Mouse (Mus musculus) neural tube, embryonic 14.5 days (tissue): Measurements from ENCODE around the gene Antxr1. TPM values are rescaled to one million over a fixed set of nuclear protein-coding genes. Genes with fewer than 3 reads are reported as not detected.
A peak's percentile ranks its signal among the peaks of the same experiment; 100 is the strongest.

Source experiments
- ATAC-seq: fragments of 200-750 bp; cut with Nextera tagmentation; 2 replicates; pipeline ENCODE4 v1.8.0; 2017; ENCODE audit warnings: low read depth, mild to moderate bottlenecking, moderate TSS enrichment, moderate library complexity
- H3K27ac ChIP-seq: fragments of 300-500 bp; sonication (generic); 2 replicates; pipeline ENCODE4 v1.5.1; 2014; ENCODE audit warnings: low read depth, mild to moderate bottlenecking, control low read depth, low read length, moderate library complexity, mixed read lengths
- H3K27me3 ChIP-seq: fragments of 300-500 bp; sonication (generic); 2 replicates; pipeline ENCODE4 v1.6.1; 2014; ENCODE audit warnings: low read length; ENCODE audit not compliant: control insufficient read depth, insufficient read depth
- H3K36me3 ChIP-seq: fragments of 300-500 bp; sonication (generic); 2 replicates; pipeline ENCODE4 v1.6.1; 2014; ENCODE audit warnings: low read length, mixed read lengths; ENCODE audit not compliant: control insufficient read depth, insufficient read depth
- H3K4me1 ChIP-seq: fragments of 300-500 bp; sonication (generic); 2 replicates; pipeline ENCODE4 v1.6.1; 2014; ENCODE audit warnings: low read length; ENCODE audit not compliant: control insufficient read depth, insufficient read depth
- H3K4me2 ChIP-seq: fragments of 300-500 bp; sonication (generic); 2 replicates; pipeline ENCODE4 v1.6.1; 2014; ENCODE audit warnings: mild to moderate bottlenecking, low read depth, low read length, control low read depth
- H3K4me3 ChIP-seq: fragments of 300-500 bp; sonication (generic); 2 replicates; pipeline ENCODE4 v1.5.1; 2014; ENCODE audit warnings: low read depth, low read length, control low read depth, mixed read lengths
- H3K9ac ChIP-seq: fragments of 300-500 bp; sonication (generic); replicated peaks from 2 replicates; pipeline ENCODE4 v1.6.1; 2014; ENCODE audit warnings: low read depth, mild to moderate bottlenecking, control low read depth, low read length, mixed read lengths
- H3K9me3 ChIP-seq: fragments of 300-500 bp; sonication (generic); 2 replicates; pipeline ENCODE4 v1.6.1; 2016; ENCODE audit warnings: low read length; ENCODE audit not compliant: control insufficient read depth
- WGBS: fragments of 180-500 bp; shearing (Covaris S2); extraction: QIAGEN DNeasy Blood & Tissue Kit; methylation state at CpG from one replicate; pipeline ENCODE4 v1.1.7; 2014; 5-methylcytosine and 5-hydroxymethylcytosine counted together
- polyA plus RNA-seq: library from polyadenylated mRNA; unstranded; fragments of >200 nt; fragmentation: Nextera tagmentation; extraction: Ambion mirVana; gene quantifications from 2 replicates; pipeline ENCODE4 v1.2.1, GENCODE M21; 2014

The Antxr1 gene
- polyA plus RNA-seq, 1 experiment from 2014 or later, result 6.5 TPM

DNA sequence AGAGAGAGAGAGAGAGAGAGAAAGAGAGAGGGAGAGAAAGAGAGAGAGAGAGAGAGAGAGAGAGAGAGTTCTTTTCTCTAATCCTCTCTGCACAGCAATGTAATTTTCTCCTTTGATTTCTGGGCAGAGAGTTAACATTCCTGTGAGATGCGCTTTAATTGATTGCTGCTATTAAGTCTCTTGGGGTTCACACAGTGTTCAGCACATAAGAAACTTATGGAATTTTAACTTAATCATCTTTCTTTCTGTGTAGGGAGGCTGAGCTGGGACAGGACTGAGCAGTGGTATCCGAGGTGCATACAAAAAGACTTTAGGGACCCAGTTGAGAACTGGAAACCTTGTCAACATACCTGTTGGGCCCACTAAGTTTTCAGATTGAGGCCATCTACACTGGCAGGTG is 132.6 kb downstream of the Antxr1 start:
- no peaks in the 10 kb centered on the region for H3K9me3 ChIP-seq
- WGBS, result 88% methylated on average over 2 of the region's 2 CpGs
- no peak overlapping the region for H3K27ac ChIP-seq
- no peak overlapping the region for H3K9ac ChIP-seq
- no peak for ATAC-seq
- no peaks in the 10 kb centered on the region for H3K36me3 ChIP-seq
- H3K4me1 ChIP-seq, result no peaks in the 10 kb centered on the region
- no peak overlapping the region for H3K4me2 ChIP-seq
- no peak overlapping the region for H3K4me3 ChIP-seq
- H3K27me3 ChIP-seq, result no peaks in the 10 kb centered on the region

DNA sequence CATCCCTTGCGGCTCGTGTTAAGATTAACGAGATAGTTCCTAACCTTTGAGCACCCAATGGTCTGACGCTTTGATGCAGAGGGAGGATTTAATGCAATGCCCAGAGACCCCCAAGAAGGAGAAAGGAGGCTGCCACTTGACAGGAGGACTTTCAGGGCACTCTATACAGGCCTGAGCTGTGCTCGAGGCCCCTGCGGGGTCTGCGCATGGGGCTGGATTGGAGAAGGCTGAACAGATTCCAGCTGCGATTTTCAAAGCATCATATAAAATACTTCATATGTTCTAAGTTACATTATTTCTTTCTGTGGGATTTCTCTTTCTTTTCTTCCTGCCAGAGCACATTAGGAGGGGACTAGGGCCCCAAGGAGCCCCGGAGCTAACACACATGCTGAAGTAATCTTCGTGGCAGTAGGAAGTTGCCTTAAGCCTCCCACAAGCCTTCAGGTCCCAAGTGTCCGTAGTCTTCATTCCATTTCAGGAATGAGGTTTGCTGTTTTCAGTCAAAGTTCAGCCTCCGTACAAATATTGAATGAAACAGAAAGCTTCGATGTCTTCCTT is 133.5 kb downstream of the Antxr1 start:
- H3K4me1 ChIP-seq, result no peaks in the 10 kb centered on the region
- no peak for ATAC-seq
- WGBS, result 90% methylated on average over 13 of the region's 13 CpGs

DNA sequence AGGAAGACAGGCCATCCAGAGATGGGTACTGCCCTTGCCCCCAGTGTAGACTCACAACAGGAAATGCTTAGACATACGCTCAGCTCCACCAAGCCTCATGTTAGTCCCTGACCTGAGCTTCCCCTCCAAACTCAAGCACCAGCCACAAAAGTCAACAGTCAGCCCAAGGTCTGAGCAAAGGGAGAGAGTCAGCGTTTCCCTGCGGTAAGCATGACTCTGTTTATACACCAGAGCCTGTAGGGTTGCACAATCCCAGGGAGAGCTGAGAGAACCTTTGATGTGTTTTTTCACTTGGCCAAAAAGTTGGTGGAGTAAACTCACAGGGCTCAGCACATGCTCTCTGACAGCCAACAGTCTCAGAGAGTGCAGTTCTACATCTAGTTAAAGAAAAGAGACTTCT is 145.9 kb downstream of the Antxr1 start:
- Histone ChIP-seq H3K4me2 (no peak overlapping the region), H3K27ac (no peak overlapping the region), H3K4me3 (no peak overlapping the region), H3K27me3 (no peaks in the 10 kb centered on the region), H3K36me3 (no peaks in the 10 kb centered on the region), H3K4me1 (no peaks in the 10 kb centered on the region), H3K9me3 (no peaks in the 10 kb centered on the region), H3K9ac (no peak overlapping the region)
- WGBS, result 82% methylated on average over 3 of the region's 3 CpGs
- ATAC-seq, result no peak

More for the DNA sequence above, 133.5 kb downstream of the Antxr1 start:
- H3K4me2 ChIP-seq, result no peak overlapping the region
- no peaks in the 10 kb centered on the region for H3K27me3 ChIP-seq
- no peak overlapping the region for H3K9ac ChIP-seq
- no peak overlapping the region for H3K4me3 ChIP-seq
- H3K36me3 ChIP-seq, result no peaks in the 10 kb centered on the region
- no peak overlapping the region for H3K27ac ChIP-seq
- no peaks in the 10 kb centered on the region for H3K9me3 ChIP-seq

DNA sequence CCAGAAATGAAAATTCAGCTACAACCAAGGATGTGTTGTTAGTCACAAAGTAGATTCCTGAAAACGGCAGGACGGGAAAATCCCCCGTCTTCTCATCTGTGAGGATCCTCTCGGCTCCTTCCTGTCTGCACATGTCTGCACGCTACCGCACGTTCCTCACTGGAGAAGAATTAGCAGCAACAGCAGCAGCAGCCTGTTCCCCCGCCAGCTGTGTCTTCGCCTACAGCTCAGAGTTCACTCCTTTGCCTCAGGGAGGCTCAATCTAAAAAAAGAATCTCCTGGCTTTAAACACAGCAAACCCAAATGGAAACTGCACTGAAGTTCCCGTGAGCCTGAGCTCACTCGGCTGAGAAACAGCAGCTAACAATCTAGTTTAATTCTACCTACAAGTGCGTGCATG is 148.6 kb downstream of the Antxr1 start:
- no peak for ATAC-seq
- no peaks in the 10 kb centered on the region for H3K36me3 ChIP-seq
- no peaks in the 10 kb centered on the region for H3K27me3 ChIP-seq
- no peaks in the 10 kb centered on the region for H3K9me3 ChIP-seq
- H3K4me1 ChIP-seq, result no peaks in the 10 kb centered on the region
- H3K9ac ChIP-seq, result no peak overlapping the region
- H3K27ac ChIP-seq, result 0 out of 2 replicates have a peak overlapping the region, but pooled peaks have one; percentile 2
- H3K4me3 ChIP-seq, result no peak overlapping the region
- H3K4me2 ChIP-seq, result no peak overlapping the region
- WGBS, result 71% methylated on average over 12 of the region's 12 CpGs

DNA sequence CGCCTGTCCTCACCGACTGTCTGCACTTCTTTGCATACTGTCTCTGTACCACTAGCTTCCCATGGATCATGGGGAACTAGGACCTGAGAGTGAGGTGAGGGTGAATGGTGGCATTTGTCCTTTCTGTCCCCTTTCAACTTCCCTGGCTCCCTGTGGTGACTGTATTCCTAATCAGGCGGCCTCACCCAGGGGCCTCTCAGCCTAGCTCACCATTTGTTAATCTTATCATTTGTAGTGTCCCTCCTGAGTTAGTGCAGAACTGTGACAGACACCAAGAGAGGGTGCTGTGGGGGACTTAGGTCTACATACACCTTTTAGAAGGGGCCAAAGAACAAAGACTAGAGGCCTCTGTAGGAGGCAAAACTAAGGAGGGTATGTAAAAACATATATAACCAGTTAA is 151.2 kb downstream of the Antxr1 start:
- WGBS, result 81% methylated on average over 3 of the region's 3 CpGs
- no peaks in the 10 kb centered on the region for H3K9me3 ChIP-seq
- no peak overlapping the region for H3K4me2 ChIP-seq

DNA sequence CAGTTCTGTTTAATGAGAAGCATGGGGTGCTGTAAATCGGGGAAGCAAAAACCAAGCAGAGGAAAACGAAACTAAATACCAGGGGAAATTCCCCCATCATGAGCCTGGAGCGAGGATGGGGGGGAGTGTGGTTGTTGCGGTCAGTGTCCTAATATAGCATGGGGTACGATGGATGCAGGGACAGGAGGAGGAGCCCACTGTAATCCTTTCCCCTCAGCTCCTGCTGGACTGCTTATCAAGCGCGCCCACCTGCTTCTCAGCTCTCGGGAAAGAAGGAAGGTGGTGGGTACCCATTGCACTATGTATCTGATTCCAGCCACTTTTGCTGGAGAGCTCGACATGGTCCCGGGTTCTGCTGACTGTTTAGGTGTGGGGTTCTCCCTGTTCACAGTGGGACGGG is 151.6 kb downstream of the Antxr1 start:
- Histone ChIP-seq H3K27ac (no peak overlapping the region), H3K4me2 (no peak overlapping the region), H3K36me3 (no peaks in the 10 kb centered on the region), H3K9me3 (no peaks in the 10 kb centered on the region), H3K27me3 (no peaks in the 10 kb centered on the region), H3K9ac (no peak overlapping the region), H3K4me3 (no peak overlapping the region), H3K4me1 (no peaks in the 10 kb centered on the region)
- ATAC-seq, result no peak
- WGBS, result 82% methylated on average over 11 of the region's 11 CpGs

More for the DNA sequence above, 151.2 kb downstream of the Antxr1 start:
- H3K4me3 ChIP-seq, result no peak overlapping the region
- no peak overlapping the region for H3K9ac ChIP-seq
- no peak overlapping the region for H3K27ac ChIP-seq
- no peaks in the 10 kb centered on the region for H3K36me3 ChIP-seq
- no peaks in the 10 kb centered on the region for H3K27me3 ChIP-seq
- H3K4me1 ChIP-seq, result no peaks in the 10 kb centered on the region
- ATAC-seq, result no peak

DNA sequence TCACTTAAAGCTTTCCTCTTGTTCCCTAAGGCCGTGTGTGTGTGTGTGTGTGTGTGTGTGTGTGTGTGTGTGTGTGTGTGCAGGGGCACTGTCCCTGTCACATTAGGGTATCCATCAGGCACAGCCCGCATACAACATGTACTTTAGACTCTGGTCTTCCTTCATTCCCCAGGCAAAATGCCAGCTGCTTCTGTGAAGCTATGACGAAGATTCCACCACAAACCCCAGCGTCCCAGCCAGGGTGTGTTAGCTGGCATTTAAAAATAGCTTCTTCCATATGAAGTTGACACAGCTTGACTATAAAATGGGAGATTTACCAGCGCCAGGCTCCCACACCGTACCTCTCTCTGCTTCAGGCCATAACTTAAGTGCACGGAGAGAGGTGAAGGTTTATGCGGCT is 152.5 kb downstream of the Antxr1 start:
- Histone ChIP-seq H3K9ac (no peak overlapping the region), H3K4me2 (no peak overlapping the region), H3K4me1 (no peaks in the 10 kb centered on the region), H3K9me3 (no peaks in the 10 kb centered on the region), H3K4me3 (no peak overlapping the region), H3K36me3 (no peaks in the 10 kb centered on the region), H3K27ac (no peak overlapping the region), H3K27me3 (no peaks in the 10 kb centered on the region)
- 64% methylated on average over 8 of the region's 8 CpGs for WGBS
- no peak for ATAC-seq

DNA sequence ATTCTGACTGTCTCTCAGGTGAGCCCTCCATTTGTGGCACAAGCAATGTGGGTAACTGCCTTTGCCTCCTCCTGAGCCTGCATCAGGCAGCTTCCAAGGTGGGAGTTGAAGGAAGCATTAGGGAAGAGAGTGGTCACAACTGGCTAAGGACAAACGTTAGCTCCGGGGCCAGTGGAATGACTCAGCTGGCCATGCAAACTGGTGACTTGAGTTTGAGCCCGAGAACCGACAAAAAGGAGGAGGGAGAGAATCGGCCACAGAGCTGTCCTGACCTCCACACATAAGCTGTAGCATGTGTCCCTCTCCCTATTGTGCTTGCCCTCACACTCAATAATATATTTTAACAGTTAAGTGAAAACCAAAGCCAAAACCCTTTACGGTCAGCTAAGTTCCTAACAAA is 152.9 kb downstream of the Antxr1 start:
- Histone ChIP-seq H3K36me3 (no peaks in the 10 kb centered on the region), H3K9ac (no peak overlapping the region), H3K9me3 (no peaks in the 10 kb centered on the region), H3K27me3 (no peaks in the 10 kb centered on the region), H3K27ac (no peak overlapping the region), H3K4me2 (no peak overlapping the region), H3K4me1 (no peaks in the 10 kb centered on the region), H3K4me3 (no peak overlapping the region)
- no peak for ATAC-seq
- WGBS, result 78% methylated on average over 6 of the region's 6 CpGs

DNA sequence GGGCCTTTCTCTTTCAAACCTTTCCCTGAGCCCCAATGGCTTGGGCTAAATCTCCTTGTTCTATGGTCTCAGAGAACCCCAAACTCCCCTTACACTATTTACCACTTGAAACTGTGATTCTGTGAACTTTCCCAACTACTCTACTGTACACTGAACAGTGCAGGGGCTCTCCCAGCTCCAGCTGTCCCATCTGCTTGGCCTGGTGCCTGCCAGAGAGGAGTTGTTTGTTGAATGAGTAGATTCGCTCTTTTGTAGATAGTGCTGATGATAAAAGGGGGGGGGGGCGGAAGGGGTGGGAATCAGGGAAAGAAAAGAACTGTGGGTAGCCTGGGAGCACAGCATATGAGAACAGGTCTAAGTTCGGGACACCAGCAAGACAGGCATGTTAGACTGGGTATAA is 164.2 kb downstream of the Antxr1 start:
- H3K4me3 ChIP-seq, result no peak overlapping the region
- 83% methylated on average over 3 of the region's 3 CpGs for WGBS
- H3K9me3 ChIP-seq, result no peaks in the 10 kb centered on the region
- H3K27ac ChIP-seq, result no peak overlapping the region
- no peaks in the 10 kb centered on the region for H3K4me1 ChIP-seq
- no peak for ATAC-seq
- H3K36me3 ChIP-seq, result no peaks in the 10 kb centered on the region
- H3K27me3 ChIP-seq, result no peaks in the 10 kb centered on the region
- no peak overlapping the region for H3K4me2 ChIP-seq
- no peak overlapping the region for H3K9ac ChIP-seq
